Mouse (Mus musculus): Measurements from ENCODE around the gene Ppan. TPM values are rescaled to one million over a fixed set of nuclear protein-coding genes. Genes with fewer than 3 reads are reported as not detected.

Gene Ppan
- polyA plus RNA-seq, 3 experiments from 2014 or later, result 16.1 to 28.8 (median 24.2) TPM

Other genes starting within 250 kb of the Ppan start
- 100 to 1,000 TPM; 323 to 416 (median 337) TPM for gene Ubl5, start 245.3 kb upstream of the Ppan start, polyA plus RNA-seq (2017; shearing (Covaris generic))
- gene Fbxl12, start 243.4 kb upstream of the Ppan start, polyA plus RNA-seq (2017; shearing (Covaris generic)), result 10 to 100 TPM; 21.7 to 59.5 (median 54.3) TPM
- 10 to 100 TPM; 23.0 to 29.3 (median 23.6) TPM for gene Pin1, start 236.1 kb upstream of the Ppan start, polyA plus RNA-seq (2017; shearing (Covaris generic))
- under 1 TPM in 1 of 3 experiments, not detected in 2; 0.90 TPM for gene Olfm2, start 141.8 kb upstream of the Ppan start, polyA plus RNA-seq (2017; shearing (Covaris generic))
- not detected for gene Col5a3, start 73.1 kb upstream of the Ppan start, polyA plus RNA-seq (2017; shearing (Covaris generic))
- gene Rdh8, start 69.7 kb upstream of the Ppan start, polyA plus RNA-seq (2017; shearing (Covaris generic)), result not detected
- 10 to 100 TPM in 2 of 3 experiments, 1 to 10 TPM in 1; 9.9 to 16.8 (median 14.3) TPM for gene A230050P20Rik, start 19.5 kb upstream of the Ppan start, polyA plus RNA-seq (2017; shearing (Covaris generic))
- 1 to 10 TPM in 1 of 3 experiments, under 1 TPM in 2; 0.27 to 1.9 (median 0.63) TPM for gene Angptl6, start 8.4 kb upstream of the Ppan start, polyA plus RNA-seq (2017; shearing (Covaris generic))
- 100 to 1,000 TPM; 159 to 219 (median 191) TPM for gene Eif3g, start 10.4 kb downstream of the Ppan start, polyA plus RNA-seq (2017; shearing (Covaris generic))
- gene Dnmt1, start 71.7 kb downstream of the Ppan start, polyA plus RNA-seq (2017; shearing (Covaris generic)), result 10 to 100 TPM; 41.0 to 78.9 (median 43.9) TPM
- 1 to 10 TPM; 5.1 to 6.4 (median 5.9) TPM for gene S1pr2, start 88.6 kb downstream of the Ppan start, polyA plus RNA-seq (2017; shearing (Covaris generic))
- 100 to 1,000 TPM in 2 of 3 experiments, 10 to 100 TPM in 1; 95.6 to 122 (median 112) TPM for gene Mrpl4, start 114.6 kb downstream of the Ppan start, polyA plus RNA-seq (2017; shearing (Covaris generic))
- 10 to 100 TPM; 50.8 to 92.7 (median 68.9) TPM for gene Icam1, start 127.8 kb downstream of the Ppan start, polyA plus RNA-seq (2017; shearing (Covaris generic))
- gene Icam4, start 141.2 kb downstream of the Ppan start, polyA plus RNA-seq (2017; shearing (Covaris generic)), result 1 to 10 TPM; 1.6 to 6.3 (median 3.1) TPM
- gene Icam5, start 143.9 kb downstream of the Ppan start, polyA plus RNA-seq (2017; shearing (Covaris generic)), result under 1 TPM in 2 of 3 experiments, not detected in 1; 0.25 to 0.31 TPM
- gene Zglp1, start 178.9 kb downstream of the Ppan start, polyA plus RNA-seq (2017; shearing (Covaris generic)), result 1 to 10 TPM in 1 of 3 experiments, under 1 TPM in 1, not detected in 1; 0.82 to 3.0 TPM
- not detected for gene Gm49373, start 184.9 kb downstream of the Ppan start, polyA plus RNA-seq (2017; shearing (Covaris generic))
- 10 to 100 TPM in 2 of 3 experiments, 1 to 10 TPM in 1; 9.8 to 15.0 (median 14.9) TPM for gene Fdx1l, start 185.4 kb downstream of the Ppan start, polyA plus RNA-seq (2017; shearing (Covaris generic))
- 1 to 10 TPM in 1 of 3 experiments, under 1 TPM in 1, not detected in 1; 0.31 to 8.4 TPM for gene Gm38431, start 203.8 kb downstream of the Ppan start, polyA plus RNA-seq (2017; shearing (Covaris generic))
- gene Raver1, start 203.8 kb downstream of the Ppan start, polyA plus RNA-seq (2017; shearing (Covaris generic)), result 10 to 100 TPM; 16.6 to 23.9 (median 21.3) TPM
- 10 to 100 TPM; 36.3 to 61.7 (median 57.7) TPM for gene Tyk2, start 243.1 kb downstream of the Ppan start, polyA plus RNA-seq (2017; shearing (Covaris generic))

Data from inflammation-experienced regulatory T-cells, adult 6 months (primary cell).